Mouse (Mus musculus) telencephalon, adult 2 months (tissue): ENCODE results near the gene Eif3l.
"Not testable (repeated sequence)": the region's sequence is repeated elsewhere in the genome, so short reads cannot be mapped to it uniquely, and the experiment has no call there.

Source experiments
- DNase-seq: peaks from one replicate; pipeline ENCODE4 v3.0.0-alpha.2; 2011; ENCODE audit warnings: low read depth, low spot score

Gene Eif3l

GRCm38 (mm10) chr15:79074913-79075532 is at the start of gene Eif3l:
Eif3l (plus strand) TSS chr15:79075179.
- DNase-seq, result peak; percentile 90

GRCm38 (mm10) chr15:79025687-79026308 is 49.2 kb upstream of the Eif3l start:
- no peak for DNase-seq

DNA sequence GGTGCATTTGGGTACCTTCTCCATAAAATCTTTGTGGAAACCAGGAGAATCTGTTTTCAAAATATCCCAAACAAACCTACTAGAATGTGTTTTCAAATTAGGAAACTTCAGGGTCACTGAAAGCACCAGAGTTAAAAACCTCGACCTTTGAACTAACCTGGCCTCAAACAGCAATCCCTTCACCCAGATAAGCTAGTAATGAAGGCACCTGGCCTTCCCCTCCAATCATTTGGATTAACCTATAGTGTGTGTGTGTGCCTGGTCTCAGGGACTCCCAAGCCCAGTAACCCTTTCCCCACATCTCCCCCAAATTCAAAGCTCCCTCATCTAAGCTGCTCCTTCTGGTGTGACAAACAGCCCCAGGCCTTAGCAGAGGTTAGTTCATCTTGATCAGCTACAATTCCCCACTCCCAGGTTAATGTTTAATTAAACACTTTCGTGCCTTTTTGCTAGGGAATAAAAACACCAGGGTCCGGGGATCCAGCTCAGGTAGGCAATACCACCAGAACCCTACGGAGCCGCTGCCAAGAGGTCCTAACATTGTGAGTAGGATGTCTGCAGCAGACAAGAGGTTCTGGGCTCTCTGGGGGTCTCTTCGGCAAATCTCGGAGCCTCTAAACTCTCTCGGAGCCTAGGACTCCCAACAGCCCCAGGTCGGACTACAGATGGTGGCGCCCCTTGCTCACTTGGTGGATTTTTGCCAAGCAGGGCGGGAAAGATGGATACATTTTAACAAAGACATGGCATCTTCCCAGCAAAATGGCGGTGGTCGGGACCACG is 48.3 kb upstream of the Eif3l start:
- no peak for DNase-seq

DNA sequence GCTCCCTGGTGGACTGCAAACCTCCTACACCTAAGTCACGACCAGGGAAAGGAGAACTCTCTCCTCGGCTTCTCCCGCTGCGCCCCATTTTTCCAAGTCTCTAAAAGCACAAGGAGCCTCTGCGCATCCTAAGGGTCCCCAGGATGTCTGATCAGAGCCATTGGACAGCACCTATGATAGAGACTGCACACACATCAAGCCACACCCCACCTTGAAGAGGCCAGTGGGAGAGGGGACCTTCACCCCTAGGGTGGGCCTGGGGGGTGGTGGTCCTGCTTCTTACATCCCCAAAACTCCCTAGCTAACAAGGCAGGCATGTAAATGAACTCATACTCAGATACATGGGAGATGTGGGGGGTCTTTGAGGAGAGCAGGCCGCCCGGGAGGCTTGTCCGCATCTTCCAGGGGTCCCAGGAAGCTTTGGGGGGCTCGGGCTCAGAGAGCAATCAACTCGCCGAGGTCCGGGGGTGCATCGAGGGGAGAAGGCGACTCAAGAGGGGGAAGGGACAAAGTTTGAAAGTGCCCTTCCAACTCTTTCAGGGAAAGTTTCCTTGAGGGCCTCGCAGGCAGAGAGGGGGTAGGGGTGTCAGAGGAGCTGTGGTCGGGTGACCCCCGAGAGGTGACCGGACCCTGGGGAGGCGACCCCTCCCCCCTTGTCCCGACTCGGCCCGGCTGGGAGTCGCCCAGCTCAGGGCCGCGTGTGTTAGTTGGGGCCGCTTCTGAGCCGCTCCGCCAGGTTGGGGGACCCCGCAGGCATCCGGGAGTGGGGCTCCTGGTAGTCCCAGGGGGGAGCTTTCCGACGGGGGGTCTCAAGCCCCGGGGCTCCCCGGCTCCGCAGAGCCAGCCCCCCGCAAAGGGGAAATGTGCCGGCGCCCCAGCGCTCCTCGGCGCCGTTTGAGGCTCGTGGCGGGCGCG is 47.4 kb upstream of the Eif3l start:
- no peak for DNase-seq

DNA sequence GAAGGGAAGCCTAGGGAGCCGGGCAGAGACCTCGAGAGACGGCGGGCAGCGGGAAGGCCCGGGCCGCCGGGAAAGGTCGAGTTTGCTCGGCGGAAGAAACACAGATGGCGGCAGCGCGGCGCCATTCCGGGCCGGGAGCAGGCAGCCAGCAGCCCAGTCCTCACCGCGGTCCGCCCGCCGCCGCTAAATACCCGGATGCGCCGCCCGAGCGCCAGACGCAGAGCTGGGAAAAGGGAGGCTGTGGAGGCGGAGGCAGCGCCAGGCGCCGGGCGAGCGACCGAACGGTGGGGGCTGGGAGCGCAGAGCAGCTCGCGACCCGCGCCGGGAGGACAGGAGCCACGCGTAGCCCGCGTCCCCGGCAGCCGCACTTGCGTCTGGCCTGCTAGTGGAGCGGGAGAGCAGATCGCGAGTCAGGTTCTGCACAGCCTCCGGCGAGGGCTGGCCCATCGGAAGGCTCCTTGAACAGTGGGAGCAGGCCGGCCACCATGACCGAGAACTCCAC is 46.7 kb upstream of the Eif3l start, which contains the start of gene H1f0:
Gene H1f0, plus strand, starts transcription at position 214 of the 502 bp plus-strand sequence.
- DNase-seq, result peak; percentile 73

GRCm38 (mm10) chr15:79028823-79029484 is 46.0 kb upstream of the Eif3l start:
- no peak for DNase-seq

GRCm38 (mm10) chr15:79029519-79030241 is 45.3 kb upstream of the Eif3l start:
- no peak for DNase-seq

- DNase-seq, result peak; percentile 90
Observed at GRCm38 (mm10) chr15:79030551-79031435, 44.2 kb upstream of the Eif3l start.

- not testable (repeated sequence) for DNase-seq
Observed at GRCm38 (mm10) chr15:79031908-79032307, 43.1 kb upstream of the Eif3l start.

DNA sequence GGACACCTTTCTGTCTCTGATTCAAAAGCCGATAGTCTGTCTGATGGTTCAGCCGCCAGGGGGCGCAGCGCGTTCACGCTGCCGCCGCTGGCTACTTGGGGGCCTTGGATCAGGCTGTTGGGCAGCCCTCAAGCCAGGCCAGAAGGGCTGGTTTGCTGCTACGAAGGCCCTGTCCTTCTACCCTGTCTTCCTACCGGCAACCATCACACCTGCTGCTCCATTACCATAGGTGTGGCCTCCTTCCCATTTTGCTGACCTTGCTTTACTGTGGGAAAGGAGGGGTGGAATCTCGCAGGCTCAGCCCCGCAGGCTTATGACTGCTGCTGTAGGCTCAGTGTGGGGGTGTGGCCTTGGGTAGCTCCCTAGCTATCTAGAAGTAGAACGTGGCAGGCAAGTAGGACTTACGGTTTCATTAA is 37.1 kb upstream of the Eif3l start:
- no peak for DNase-seq

GRCm38 (mm10) chr15:79038331-79038730 is 36.6 kb upstream of the Eif3l start:
- DNase-seq, result no peak

- no peak for DNase-seq
Observed at GRCm38 (mm10) chr15:79038853-79039252, 36.1 kb upstream of the Eif3l start.

GRCm38 (mm10) chr15:79040501-79041416 is 34.2 kb upstream of the Eif3l start:
- DNase-seq, result no peak

- no peak for DNase-seq
Observed at GRCm38 (mm10) chr15:79041585-79041984, 33.4 kb upstream of the Eif3l start, which contains the start of gene Galr3. Galr3 (plus strand) TSS chr15:79041885.

- DNase-seq, result no peak
Observed at GRCm38 (mm10) chr15:79042721-79043491, 32.1 kb upstream of the Eif3l start.

GRCm38 (mm10) chr15:79044837-79045236 is 30.1 kb upstream of the Eif3l start:
- DNase-seq, result no peak

DNA sequence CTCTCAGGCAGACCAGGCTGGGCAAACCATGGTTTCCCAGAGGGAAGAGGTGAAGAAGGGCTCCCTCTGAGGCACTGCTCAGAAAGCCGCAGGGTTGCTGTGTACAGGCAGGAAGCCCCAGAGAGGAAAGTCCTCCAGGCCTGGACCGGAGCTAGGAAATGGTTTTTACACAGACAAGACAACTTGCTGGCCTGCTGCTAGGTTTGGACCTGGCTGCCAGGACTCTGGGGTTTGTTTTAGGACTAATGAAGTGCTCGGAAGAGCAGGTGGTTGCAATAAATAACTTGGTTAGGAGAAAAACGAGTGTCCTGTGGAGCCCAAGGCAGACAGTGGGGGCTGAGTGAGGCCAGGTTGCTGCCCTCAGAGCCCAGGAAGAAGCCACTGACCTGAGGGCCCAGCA is 26.8 kb upstream of the Eif3l start:
- no peak for DNase-seq
